Mouse (Mus musculus): ENCODE measurements around the gene Snrpd2. TPM values are rescaled to one million over a fixed set of nuclear protein-coding genes. Genes with fewer than 3 reads are reported as not detected.

The Snrpd2 gene
- polyA plus RNA-seq, 1 experiment from 2014 or later, result 180 TPM

- H3K27me3 ChIP-seq (ENCODE audit: low read depth, poor library complexity, severe bottlenecking), result peaks cover 35% of the 10 kb centered on the region
- no peak overlapping the region for H3K27ac ChIP-seq (replicated peaks)
- H3K9me3 ChIP-seq (replicated peaks), result peaks cover 4% of the 10 kb centered on the region; the same call in 1 of the 2 replicates
- no peak for DNase-seq (ENCODE audit: low spot score)
- no peak overlapping the region for H3K4me3 ChIP-seq
- H3K4me1 ChIP-seq, result peaks cover 39% of the 10 kb centered on the region
- WGBS, result 77% methylated on average over 8 of the region's 8 CpGs
- no peaks in the 10 kb centered on the region for H3K36me3 ChIP-seq
These were observed 20.6 kb downstream of the Snrpd2 start for GRCm38 (mm10) chr7:19170142-19170541.

GRCm38 (mm10) chr7:19171831-19172230, 22.3 kb downstream of the Snrpd2 start:
- Histone ChIP-seq H3K27ac (replicated peaks) (peak overlapping the region; percentile 74), H3K4me1 (peaks cover 44% of the 10 kb centered on the region), H3K36me3 (no peaks in the 10 kb centered on the region), H3K4me3 (no peak overlapping the region), H3K27me3 (ENCODE audit: low read depth, poor library complexity, severe bottlenecking) (peaks cover 35% of the 10 kb centered on the region), H3K9me3 (replicated peaks) (peaks cover 4% of the 10 kb centered on the region; the same call in 1 of the 2 replicates)
- no peak for DNase-seq (ENCODE audit: low spot score)
- WGBS, result 66% methylated on average over 8 of the region's 8 CpGs

DNA sequence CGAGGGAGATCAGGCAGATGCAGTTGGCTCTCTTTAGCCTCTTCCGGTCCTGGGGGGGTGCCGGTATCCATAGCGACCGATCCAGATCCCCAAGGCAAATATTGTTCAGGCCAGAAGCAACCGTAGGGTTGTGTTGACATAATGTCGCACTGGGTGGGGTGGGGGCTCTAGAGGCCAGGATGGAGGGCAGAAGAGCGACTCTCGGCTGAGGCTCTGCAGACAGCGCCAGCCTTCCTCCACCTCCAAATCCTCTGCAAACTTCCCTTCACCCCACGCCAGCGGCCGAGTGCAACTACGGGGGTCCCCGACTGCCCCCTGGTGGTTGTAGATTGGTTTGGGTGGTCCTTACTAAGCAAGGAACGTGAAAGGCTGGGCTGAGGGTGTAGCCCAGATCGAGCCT, 23.4 kb downstream of the Snrpd2 start:
- Histone ChIP-seq H3K27me3 (ENCODE audit: low read depth, poor library complexity, severe bottlenecking) (peaks cover 38% of the 10 kb centered on the region), H3K9me3 (replicated peaks) (no peaks in the 10 kb centered on the region)

DNA sequence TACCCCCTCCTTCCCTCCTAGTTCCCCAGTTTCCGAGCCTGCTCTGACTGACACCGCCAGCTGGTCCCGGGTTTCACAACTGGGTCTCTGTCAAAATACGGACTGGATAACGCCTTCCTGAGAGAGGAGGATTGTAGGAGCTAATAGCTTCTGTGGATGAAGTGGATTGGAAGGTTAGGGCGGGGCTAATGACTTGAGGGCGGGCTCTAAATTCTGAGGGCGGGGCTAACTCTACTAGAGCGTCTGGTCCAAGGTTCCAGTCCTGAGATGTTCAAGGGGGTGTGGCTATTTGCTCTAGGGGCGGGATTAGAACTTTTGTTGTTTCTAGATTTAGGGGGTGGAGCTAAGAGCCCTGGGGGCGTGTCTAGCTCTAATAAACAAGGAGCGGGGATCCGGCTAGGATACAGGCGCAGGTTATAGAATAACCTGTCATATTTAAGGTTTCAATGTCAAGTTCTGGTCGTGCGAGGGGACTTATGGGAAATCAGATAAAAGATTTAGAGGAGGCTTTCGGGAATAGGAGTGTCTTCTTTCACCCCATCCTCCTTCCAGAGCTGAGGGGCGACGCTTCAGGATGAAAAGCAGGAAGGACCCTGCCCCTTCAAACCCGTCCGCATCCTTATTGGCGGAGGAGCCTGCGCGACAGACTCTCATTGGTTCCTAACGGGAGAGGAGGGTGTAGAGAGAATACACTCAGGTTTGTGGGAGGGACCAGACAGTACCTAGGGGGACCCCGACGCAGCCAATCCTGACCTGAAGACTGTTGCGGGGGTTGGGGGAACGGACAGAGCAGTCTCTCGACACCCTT, 26.4 kb downstream of the Snrpd2 start, which contains the start of gene Eml2:
Gene Eml2, plus strand, starts transcription at position 714 of the 808 bp plus-strand sequence.
- DNase-seq (ENCODE audit: low spot score), result peak; percentile 64
- no peaks in the 10 kb centered on the region for H3K36me3 ChIP-seq
- H3K4me1 ChIP-seq, result peaks cover 63% of the 10 kb centered on the region
- H3K27me3 ChIP-seq (ENCODE audit: low read depth, poor library complexity, severe bottlenecking), result peaks cover 63% of the 10 kb centered on the region
- WGBS, result under 1% methylated on average over 30 of the region's 30 CpGs
- H3K27ac ChIP-seq (replicated peaks), result peak within 1 kb of the TSS; percentile 81
- peak within 1 kb of the TSS; percentile 61 for H3K4me3 ChIP-seq
- no peaks in the 10 kb centered on the region for H3K9me3 ChIP-seq (replicated peaks)

More for the DNA sequence above, 23.4 kb downstream of the Snrpd2 start:
- no peaks in the 10 kb centered on the region for H3K36me3 ChIP-seq
- H3K27ac ChIP-seq (replicated peaks), result peak overlapping the region; percentile 74
- H3K4me3 ChIP-seq, result peak overlapping the region; percentile 46
- peaks cover 49% of the 10 kb centered on the region for H3K4me1 ChIP-seq
- DNase-seq (ENCODE audit: low spot score), result peak; percentile 90
- WGBS, result 4% methylated on average over 17 of the region's 17 CpGs

DNA sequence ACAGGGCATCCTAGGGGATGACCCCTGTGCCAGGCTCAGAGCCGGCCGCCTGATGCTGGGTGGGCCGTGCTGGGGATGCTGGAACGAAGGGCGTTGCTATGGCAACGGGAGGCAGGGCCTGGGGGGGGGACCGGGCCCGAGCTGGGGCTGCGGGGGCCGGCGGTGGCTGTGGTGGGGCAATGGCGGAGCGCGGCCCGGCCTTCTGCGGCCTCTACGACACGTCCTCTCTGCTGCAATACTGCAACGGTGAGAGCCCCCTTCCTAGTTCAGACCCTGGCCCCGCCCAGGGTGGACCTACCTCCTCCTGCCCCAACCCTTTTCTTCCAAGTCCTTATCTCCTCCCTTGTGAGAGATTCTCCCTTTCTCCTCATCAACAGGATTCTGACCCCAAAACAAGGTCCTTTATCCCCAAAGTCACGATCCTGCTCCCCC, 27.0 kb downstream of the Snrpd2 start:
- no peaks in the 10 kb centered on the region for H3K36me3 ChIP-seq
- peaks cover 69% of the 10 kb centered on the region for H3K4me1 ChIP-seq
- no peaks in the 10 kb centered on the region for H3K9me3 ChIP-seq (replicated peaks)
- DNase-seq (ENCODE audit: low spot score), result no peak
- peak overlapping the region; percentile 81 for H3K27ac ChIP-seq (replicated peaks)
- peaks cover 63% of the 10 kb centered on the region for H3K27me3 ChIP-seq (ENCODE audit: low read depth, poor library complexity, severe bottlenecking)
- WGBS, result 3% methylated on average over 21 of the region's 21 CpGs
- peak overlapping the region; percentile 61 for H3K4me3 ChIP-seq

GRCm38 (mm10) chr7:19177216-19177615, 27.7 kb downstream of the Snrpd2 start:
- Histone ChIP-seq H3K27ac (replicated peaks) (no peak overlapping the region), H3K4me3 (peak overlapping the region; percentile 61), H3K4me1 (peaks cover 70% of the 10 kb centered on the region), H3K36me3 (no peaks in the 10 kb centered on the region), H3K27me3 (ENCODE audit: low read depth, poor library complexity, severe bottlenecking) (peaks cover 58% of the 10 kb centered on the region), H3K9me3 (replicated peaks) (no peaks in the 10 kb centered on the region)
- WGBS, result 71% methylated on average over 7 of the region's 7 CpGs
- DNase-seq (ENCODE audit: low spot score), result no peak

GRCm38 (mm10) chr7:19178035-19178434, 28.5 kb downstream of the Snrpd2 start:
- WGBS, result 7% methylated on average over 17 of the region's 18 CpGs
- H3K4me3 ChIP-seq, result peak overlapping the region; percentile 37
- H3K36me3 ChIP-seq, result no peaks in the 10 kb centered on the region
- DNase-seq (ENCODE audit: low spot score), result no peak
- H3K27me3 ChIP-seq (ENCODE audit: low read depth, poor library complexity, severe bottlenecking), result peaks cover 58% of the 10 kb centered on the region
- peaks cover 64% of the 10 kb centered on the region for H3K4me1 ChIP-seq
- H3K27ac ChIP-seq (replicated peaks), result no peak overlapping the region
- H3K9me3 ChIP-seq (replicated peaks), result no peaks in the 10 kb centered on the region

DNA sequence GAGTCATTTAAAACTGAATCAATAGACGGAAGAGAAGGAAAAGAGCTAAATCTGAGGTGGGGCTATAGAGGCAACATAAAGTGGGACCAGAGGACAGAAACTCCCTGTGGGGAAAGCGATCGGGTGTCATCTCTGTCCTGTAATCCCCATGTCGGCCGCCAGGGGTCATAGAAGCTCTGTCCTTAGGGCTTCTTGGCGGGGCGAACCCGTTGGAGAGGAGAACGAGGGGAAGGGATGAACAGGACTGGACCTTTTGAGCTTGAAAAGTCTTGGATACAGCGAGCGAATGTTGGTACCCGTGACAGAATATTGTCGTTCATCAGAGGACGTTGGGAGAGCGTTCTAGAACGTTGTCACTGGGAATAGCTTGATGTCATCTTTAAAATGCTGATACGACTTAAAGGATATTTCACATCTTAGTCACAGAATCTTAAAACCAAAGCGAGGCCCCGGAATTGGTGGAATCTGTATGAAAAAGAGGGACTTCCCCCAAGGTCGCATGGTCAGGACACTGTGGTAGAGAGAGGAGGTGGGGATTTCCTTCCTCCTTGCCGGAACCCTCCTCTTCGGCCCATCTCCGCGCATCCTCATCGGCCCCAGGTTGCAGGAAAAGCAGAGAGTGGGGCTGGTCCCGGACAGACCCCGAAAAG, 29.0 kb downstream of the Snrpd2 start:
- peaks cover 3% of the 10 kb centered on the region for H3K36me3 ChIP-seq
- DNase-seq (ENCODE audit: low spot score), result peak; percentile 82
- H3K27me3 ChIP-seq (ENCODE audit: low read depth, poor library complexity, severe bottlenecking), result peaks cover 58% of the 10 kb centered on the region
- no peaks in the 10 kb centered on the region for H3K9me3 ChIP-seq (replicated peaks)
- H3K4me3 ChIP-seq, result peak overlapping the region; percentile 50
- H3K27ac ChIP-seq (replicated peaks), result 0 out of 2 replicates have a peak overlapping the region, but pooled peaks have one; percentile 23
- 4% methylated on average over 27 of the region's 27 CpGs for WGBS
- H3K4me1 ChIP-seq, result peaks cover 59% of the 10 kb centered on the region

- peaks cover 58% of the 10 kb centered on the region for H3K4me1 ChIP-seq
- WGBS, result under 1% methylated on average over 31 of the region's 32 CpGs
- H3K36me3 ChIP-seq, result peaks cover 8% of the 10 kb centered on the region
- peaks cover 58% of the 10 kb centered on the region for H3K27me3 ChIP-seq (ENCODE audit: low read depth, poor library complexity, severe bottlenecking)
- peak overlapping the region; percentile 50 for H3K4me3 ChIP-seq
- DNase-seq (ENCODE audit: low spot score), result peak; percentile 83
- peak overlapping the region; percentile 23; the same call in 1 of the 2 replicates for H3K27ac ChIP-seq (replicated peaks)
- H3K9me3 ChIP-seq (replicated peaks), result no peaks in the 10 kb centered on the region
These were observed 29.7 kb downstream of the Snrpd2 start for GRCm38 (mm10) chr7:19179173-19179572.

DNA sequence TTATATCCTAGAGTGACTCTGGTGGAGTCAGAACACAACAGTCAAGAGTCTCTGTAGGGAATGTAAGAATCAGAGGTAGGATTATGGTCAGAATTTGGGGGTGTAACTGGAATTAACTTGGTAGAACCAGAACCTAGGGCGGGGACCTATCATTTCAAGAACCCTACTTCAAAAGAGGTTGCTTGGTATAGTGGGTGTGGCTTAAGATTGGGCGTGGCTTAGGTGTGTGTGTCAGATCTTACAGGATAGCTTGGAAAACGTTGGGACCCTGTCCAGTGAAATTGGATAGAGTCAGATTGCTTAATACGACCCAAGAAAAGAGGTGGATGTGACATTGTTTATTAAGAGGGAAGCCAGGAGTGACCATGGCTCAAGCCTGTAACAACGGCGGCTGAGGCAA, 30.4 kb downstream of the Snrpd2 start:
- DNase-seq (ENCODE audit: low spot score), result no peak
- Histone ChIP-seq H3K9me3 (replicated peaks) (no peaks in the 10 kb centered on the region), H3K36me3 (peaks cover 8% of the 10 kb centered on the region), H3K27me3 (ENCODE audit: low read depth, poor library complexity, severe bottlenecking) (peaks cover 58% of the 10 kb centered on the region), H3K4me1 (peaks cover 58% of the 10 kb centered on the region), H3K4me3 (peak overlapping the region; percentile 50), H3K27ac (replicated peaks) (no peak overlapping the region)
- WGBS, result 33% methylated on average over 6 of the region's 6 CpGs

- H3K27me3 ChIP-seq (ENCODE audit: low read depth, poor library complexity, severe bottlenecking), result peaks cover 49% of the 10 kb centered on the region
- WGBS, result 2% methylated on average over 26 of the region's 27 CpGs
- peaks cover 14% of the 10 kb centered on the region for H3K36me3 ChIP-seq
- H3K27ac ChIP-seq (replicated peaks), result peak overlapping the region; percentile 76
- peak overlapping the region; percentile 67 for H3K4me3 ChIP-seq
- H3K4me1 ChIP-seq, result peaks cover 51% of the 10 kb centered on the region
- no peaks in the 10 kb centered on the region for H3K9me3 ChIP-seq (replicated peaks)
- DNase-seq (ENCODE audit: low spot score), result peak; percentile 62
These were observed 31.4 kb downstream of the Snrpd2 start for GRCm38 (mm10) chr7:19180862-19181429.

- Histone ChIP-seq H3K9me3 (replicated peaks) (no peaks in the 10 kb centered on the region), H3K27me3 (ENCODE audit: low read depth, poor library complexity, severe bottlenecking) (peaks cover 16% of the 10 kb centered on the region), H3K36me3 (peaks cover 38% of the 10 kb centered on the region), H3K27ac (replicated peaks) (no peak overlapping the region), H3K4me3 (no peak overlapping the region), H3K4me1 (peaks cover 24% of the 10 kb centered on the region)
- WGBS, result 86% methylated on average over 2 of the region's 2 CpGs
- no peak for DNase-seq (ENCODE audit: low spot score)
These were observed 34.7 kb downstream of the Snrpd2 start for GRCm38 (mm10) chr7:19184250-19184649.
